Mouse (Mus musculus) spleen, postnatal 36 days (tissue): ENCODE results near the gene Sema6b.

Experiments
- DNase-seq, 2 experiments: peaks; one replicate each; pipeline ENCODE4 v3.0.0; 2022; ENCODE audit warnings: low spot score in 2 of 2, mixed read lengths in 1 of 2

The Sema6b gene

DNA sequence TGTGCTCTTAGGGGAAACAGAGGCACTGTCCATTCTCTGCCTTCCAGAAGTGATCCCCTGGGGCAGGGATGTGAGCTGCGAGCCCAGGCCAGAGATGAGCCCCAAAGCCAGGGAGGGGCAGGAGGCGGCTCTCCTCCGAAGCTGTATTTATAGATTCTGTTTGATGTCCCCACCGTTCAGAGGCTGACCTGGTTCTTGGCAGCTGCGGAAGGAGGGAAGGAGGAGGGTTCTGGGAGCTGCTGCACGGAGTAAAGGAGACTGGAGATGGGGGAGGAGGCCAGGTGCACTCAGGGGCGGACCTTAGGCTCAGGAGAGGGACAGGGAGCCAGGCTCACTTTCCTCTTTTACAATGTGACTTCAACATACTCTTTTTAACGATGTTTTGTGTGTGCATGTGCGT, 6.0 kb upstream of the Sema6b start:
- DNase-seq = no peak

DNA sequence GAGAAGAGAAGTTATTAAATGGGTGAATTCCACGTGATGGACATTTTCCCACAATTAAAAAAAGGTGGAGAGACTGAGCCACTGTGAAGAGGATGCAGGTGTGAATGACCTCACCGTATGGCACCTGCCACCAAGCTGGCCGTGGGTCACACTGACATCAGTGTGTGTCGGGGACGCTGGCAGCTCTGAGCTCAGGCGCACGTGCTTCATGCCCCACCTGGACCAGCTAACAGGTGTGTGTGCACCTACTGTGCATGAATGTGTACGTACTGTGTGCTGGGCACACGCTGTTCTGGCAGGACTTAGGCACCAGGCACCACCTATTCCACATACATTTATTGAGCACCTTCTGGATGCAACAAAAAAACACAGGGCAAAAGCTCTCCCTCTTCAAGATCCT, 4.4 kb upstream of the Sema6b start:
- no peak for DNase-seq

DNA sequence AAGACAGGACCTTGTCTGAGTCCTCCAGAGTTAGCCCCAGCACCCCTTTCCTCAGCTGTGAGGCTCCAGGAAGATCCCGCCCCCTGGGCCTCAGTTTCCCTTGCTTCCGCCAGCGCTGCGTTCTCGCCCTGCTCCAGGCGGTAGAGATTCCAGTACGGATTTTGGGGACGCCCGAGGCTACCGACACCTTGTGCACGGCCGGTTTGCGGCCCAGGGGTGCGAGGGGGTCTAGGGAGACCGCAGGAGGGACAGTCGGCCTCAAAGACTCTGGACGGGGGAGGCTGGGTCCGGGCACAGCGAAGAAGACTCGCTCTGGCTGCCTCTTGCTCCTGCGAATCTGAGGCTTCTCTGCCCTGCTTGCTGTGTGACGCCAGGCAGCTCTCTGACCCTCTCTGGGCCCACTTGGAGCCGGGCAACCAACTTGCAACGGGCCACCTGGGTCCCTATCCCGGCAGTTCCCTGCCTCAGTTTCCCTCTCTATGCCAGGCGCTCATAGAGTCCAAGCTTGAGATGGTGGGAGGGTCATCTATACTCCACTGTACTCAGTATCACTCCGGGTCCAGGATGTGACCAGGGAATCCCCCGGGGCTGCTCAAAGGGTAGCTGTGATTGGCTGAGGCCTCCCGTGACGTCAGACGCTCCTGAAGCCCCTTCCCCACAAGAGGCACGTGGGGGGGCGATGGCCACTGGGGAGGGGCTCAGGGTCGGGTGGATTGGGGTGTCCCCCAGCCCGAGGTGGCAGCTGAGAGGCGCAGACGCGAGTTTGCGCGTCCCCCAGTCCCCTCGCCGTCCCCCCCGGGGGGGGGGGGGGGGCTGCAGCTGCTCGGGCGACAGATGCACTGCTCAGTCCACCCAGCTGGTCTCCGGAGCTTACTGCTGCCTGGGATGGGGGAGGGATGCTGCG, 1.8 kb upstream of the Sema6b start:
- no peak for DNase-seq

DNA sequence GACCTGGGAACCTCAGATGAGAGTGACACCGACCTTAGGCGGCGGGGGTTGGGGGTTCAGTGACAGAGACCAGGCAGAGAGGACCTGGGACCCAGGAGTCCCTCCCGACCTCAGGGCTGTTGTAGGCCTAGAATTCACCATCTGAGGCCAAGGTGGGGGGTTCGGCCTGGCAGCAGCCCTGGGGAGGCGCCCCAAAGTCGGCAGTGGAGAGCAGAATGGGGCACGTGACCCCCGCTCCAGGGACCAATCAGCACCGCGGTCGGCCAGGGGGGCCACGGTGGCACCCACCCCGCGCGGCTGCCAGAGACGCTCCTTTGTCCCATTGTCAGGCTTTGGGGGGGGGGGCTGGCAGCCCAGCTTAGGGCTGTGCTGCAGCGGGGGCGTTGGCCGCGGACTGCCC, 788 bp downstream of the Sema6b start:
- DNase-seq = no peak

DNA sequence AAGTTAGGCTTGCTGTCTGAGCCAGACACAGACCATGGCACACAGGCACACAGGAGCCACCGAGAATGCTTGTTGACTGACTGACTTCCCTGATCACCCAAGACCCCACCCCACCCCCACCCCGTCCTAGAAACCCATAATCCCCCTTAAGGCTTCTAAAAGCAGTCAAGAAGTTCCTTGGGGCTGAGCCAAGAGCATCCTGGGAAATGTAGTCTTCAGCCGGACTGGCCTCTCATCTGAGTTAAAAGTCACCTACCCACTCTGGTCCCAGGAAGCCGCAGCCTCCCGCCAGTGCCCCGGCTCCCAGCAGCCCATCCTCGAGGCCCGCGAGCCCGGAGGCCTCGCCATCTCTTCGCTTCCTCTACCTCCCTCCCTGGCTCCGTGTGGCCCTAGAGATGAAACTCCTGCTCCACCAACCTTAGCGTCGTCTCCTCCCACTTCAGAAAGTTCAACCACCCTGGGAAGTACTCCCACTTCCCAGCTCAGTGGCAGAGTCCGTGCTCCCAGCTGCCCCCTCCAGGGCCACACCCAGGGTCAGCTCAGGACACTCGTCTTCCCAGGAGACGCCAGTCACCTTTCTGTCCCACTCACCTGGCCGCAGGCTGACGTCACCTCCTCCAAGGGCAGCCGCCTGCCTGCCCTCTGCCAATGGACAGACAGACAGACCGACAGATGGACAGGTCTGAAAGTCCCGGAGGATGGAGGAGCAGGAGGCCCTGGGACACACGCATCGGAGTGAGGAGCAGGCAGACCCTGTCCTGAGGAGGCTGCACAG, 2.1 kb downstream of the Sema6b start:
- DNase-seq = no peak

DNA sequence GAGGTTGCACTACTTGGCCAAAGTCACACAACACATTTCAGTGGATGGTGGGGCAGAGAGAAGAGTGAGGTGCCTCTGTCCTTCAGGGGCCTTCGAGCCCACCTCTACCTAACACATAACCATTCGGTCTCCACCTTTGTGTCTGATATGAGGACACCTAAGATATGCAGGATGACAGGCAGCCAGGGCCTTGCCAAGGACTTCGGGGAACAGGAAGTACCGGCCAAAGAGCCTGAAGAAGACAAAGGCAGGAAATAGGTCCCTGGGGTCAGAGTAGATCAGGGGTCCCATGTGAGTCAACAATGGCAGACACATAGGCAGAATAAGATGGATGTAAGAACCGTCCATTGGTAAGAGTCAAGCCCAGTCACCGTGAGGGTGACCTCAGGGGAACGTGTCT, 3.6 kb downstream of the Sema6b start:
- no peak for DNase-seq

DNA sequence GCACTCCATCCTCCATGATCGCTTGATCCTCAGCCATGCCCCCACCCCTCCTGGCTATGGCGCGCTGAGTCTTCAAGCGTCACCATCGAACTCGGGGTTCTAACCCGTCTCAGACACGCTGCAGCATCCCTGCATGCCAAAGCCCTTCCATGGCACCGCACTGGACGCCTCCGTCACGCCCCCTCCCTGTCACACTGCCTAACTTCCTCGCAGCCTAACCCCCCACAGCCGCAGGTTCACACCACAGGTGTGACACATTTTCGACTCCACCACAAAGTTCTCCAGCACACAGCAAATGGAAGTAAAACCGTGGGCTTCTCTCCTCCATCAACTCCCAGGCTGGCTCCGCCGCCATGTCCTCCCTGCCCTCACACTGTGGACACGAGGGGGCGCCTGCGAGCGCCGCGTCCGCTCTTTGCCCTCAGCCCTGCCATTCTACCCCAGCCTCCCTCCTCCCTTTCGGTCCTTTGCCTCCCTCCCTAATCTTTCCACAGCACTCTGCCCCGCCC, 5.6 kb downstream of the Sema6b start:
- DNase-seq = peak; percentile 64 to 70

DNA sequence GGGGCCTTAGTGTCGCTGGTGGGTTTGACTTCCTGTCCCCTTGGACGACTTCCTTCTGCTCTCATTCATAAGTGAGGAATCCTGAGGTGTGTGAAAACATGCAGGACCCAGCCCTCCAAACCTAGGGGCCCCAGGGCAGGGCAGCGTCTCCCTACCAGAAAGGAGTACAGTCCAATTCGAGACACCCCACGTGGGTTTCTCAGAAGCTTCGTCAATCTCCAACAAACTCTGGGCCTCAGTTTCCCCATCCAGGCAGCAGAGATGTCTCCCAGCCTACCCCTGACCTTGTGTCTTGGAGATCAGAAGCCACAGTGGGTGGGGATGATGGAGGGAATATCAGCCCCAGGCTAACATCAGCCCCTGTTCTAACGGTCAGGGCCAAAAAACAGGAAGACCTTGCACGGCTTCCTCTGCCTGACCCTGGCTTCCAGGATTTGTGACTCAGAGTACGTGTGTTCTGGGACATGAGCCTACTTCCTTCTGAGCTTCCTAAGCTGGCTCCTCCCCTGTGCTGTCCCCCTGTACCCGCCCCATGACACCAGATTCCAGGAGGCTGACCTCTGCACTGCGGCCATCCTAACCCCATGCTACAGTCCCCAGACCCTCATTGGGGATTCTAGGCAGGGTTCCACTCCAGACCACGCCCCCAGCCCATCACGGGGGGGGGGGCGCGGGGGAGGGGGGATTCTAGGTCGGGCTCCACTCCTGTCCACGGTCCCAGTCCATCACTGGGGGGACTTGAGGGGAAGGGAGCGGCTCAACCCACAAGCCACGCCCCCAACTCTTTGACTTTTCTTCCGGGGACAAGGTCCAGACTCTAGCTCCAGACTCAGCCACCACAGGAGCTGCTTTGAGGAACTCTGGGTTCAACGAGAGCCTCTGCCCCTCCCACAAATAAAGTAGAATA, 6.4 kb downstream of the Sema6b start:
- DNase-seq = peak in 1 of 2 experiments; percentile 51

DNA sequence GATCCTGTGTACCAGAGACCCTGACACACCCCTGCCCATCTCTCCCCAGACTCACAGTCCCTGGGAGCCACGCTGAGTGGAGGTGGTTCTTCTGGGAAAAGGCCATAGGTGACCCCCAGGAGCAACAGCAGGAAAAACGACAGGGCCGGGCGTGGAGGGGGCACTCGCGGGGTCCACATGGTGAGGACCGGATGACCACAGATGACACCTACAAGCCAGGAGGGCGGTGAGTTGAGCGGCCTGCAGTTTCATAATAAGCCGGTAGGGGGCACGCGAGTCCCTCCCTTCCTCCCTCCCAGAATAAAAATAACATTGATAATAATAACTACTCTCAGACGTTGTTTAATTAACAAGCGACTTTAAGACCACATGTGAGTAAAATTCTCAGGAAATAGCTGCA, 7.5 kb downstream of the Sema6b start:
- peak; percentile 45 to 53 for DNase-seq

DNA sequence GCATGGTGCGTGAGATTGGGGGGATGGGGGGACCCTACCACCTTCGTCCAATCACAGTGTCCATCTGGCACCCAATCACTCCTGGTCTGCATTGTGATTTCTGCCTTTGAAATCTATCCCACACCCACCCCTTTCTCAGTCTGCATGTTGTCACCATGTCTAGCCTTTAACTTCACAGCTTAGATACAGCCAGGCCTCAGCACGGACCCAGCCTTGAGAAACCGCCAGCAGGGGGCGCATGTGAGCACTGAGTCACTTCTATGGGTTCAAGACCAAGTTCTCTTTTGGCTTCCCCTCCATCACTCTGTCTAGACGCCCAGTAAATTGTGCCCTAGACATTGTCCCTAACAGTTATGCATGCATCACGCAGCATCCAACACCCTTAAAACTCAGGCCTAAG, 8.3 kb downstream of the Sema6b start:
- DNase-seq = peak; percentile 46 to 65

DNA sequence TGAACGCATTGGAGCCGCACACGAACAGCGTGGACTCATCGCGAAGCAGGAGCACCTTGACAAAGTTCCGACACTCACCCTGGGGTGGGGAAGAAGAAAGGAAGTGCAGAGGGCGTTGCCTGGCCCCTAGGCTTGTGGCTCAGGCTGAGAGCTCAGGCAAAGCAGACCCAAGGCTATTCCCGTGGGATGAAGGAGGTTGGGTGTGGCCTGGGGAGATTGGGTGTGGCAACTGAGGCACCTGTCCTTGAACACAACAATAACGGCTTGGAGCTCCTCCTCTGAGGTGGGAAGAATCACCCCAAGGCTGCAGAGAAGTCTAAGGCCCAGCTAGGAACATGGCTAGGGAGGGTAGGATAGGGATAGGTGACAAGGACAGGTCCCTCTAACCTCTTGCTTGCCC, 9.0 kb downstream of the Sema6b start:
- DNase-seq = no peak

DNA sequence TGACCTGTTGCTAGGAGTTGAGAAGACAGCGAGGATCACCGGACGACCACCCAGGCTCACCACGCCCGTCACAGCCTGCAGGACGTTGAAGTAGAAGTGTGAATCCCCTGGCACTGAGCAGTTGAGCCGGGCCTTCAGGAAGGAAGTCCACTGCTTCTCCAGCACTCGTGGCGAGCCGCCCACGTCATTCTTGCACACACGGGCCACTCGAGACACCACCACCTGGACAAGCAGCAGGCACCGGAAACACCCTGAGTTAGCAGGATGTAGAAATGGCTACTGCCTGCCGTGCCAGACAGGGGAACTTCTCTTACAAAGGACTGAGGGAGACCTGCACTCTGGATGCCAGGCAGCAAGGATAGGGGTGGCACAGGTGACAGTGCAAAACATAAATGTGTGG, 11.9 kb downstream of the Sema6b start:
- DNase-seq = no peak

DNA sequence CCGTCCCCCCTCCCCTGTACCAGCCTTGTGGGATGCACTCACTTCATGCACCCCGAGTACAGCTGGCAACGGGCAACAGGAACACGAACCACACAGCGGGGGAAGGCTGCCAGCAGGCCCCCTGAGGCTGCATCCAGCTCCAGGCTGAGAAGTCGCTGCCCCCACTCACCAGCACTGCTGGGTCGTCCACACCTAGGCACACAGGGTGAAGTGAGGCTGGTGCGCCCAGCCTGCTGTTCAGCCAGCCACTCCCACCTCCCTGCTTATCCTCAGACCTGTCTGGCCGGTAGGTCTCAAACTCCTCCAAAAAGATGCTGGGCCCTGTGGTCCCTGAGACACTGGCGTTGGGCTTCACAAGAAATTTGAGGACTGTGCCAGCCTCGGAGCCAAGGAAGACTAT, 14.0 kb downstream of the Sema6b start:
- no peak for DNase-seq

DNA sequence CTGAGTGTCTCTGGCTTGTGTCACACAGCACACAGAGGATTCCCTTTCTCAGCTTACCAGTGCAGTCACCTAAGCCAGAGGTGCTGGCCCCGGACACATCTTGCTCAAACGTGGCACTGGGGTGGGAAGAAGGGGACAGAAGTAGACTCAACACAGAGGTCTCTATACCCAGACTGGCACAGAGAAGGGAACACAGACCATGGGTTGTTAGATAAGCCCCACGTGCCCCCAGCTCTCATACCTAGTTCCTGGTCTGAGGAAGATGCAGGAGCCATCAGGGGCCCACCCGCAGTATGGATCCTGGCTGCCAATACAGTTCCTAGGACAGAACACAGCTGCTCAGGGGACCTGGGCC, 14.9 kb downstream of the Sema6b start:
- DNase-seq = no peak

DNA sequence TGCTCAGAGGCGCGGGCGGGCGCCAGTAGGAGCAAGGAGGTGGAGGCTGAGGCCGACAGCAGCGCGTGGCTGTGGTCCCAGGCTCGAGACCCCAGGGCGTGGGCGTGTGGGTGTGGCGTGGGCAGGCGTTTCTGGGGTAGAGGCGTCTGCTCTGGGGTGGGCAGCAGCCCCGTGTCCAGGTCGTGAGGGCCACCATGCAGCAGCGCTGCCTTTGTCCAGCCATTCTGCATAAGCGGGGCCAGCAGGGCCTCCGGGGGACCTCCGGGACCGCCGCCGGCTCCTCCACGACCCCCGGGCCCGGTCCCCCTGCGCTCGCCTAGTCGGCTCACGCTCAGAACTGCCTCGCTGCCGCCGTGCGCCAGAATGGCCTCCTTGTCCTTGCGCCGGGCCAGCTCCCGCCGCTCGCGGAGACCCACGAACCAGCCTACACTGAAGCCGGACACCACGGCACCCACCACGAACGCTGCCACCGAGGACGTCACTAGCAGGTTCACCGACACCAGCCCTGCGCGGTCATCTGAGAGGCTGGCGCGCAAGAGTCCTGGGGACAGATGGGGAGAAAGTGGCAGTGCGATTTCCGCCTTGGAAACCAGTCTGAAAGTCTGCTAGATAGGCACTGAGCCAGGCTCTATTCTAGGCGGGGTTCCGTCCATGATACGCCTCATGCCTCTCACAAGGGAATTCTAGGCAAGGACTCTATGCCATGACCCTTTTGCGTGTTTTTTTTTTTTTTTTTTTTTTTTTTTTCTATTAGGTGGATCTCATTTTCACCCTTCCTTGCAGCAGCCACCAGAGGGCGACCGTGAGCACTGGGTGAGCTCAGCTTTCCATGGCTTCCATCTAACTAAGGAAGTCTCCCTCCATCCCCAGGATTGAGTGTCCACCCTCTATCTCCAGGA, 15.5 kb downstream of the Sema6b start:
- DNase-seq = no peak

DNA sequence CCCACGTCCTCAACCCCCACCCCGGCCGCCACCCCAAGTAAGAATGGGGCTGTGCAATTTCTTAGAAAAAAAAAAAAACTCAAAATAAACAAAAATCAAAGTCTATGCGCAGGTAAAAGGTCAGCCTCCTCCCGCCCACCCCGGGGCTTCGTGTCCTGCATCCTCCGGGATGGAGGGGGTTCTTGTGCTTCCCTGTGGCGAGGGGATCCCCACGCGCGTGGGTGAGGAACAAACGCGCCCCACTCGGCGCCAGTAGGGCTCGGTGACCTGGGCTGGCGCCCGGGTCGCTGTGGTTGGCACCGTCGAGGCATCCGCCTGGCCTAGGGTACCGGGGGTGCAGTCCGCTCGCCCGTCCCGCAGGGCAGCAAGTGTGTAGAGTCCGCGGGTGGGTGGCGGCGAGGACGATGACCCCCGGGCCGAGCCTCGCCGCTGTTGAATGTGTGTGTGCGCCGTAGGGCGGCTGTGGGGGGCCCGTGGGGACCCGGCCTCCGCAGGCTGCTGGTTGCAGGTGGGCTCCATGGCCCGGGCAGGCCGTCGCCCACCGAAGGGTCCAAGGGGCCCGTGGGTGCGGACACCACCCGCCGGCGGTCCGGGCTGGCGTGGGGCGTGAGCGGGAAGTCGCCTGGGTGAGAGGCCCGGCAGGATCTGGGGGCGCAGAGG, 16.3 kb downstream of the Sema6b start:
- DNase-seq = no peak

DNA sequence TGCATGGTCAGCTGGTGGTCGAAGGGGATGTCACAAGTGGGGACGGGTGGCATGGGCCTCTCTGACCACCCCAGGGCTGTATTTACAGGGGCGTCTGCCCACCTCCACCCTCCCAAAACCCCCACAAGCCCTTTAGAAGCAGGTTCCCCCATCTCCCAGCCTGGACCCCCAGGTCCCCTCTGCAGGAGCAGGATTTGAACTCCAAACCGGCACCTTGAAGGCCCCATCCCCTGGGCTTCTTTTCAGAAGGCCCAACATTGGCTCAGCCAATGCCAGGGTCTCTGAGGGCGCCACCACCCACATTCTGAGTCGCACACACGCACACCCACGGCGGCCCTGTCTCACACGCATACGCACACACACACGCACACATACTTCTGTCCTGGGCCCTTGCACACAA, 17.0 kb downstream of the Sema6b start:
- DNase-seq = no peak

DNA sequence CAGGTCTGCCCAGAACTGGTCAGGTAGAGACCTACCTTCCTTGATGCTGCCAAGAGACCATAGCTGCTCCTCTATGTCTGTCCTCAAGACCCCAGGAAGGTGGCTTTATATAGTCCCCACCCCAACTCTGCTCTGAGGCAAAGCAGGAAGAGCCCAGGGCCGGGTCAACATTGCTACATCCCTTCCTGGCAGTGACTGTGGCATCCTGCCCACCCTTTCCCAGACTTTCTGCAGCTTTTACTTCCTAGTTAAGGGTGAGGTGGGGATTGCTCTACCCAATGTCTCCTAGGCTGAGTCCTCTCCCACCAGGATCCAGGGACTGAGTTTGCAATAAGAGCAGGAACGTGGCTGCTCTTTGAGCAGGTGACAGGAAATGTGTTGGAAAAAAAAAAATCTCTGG, 18.3 kb downstream of the Sema6b start, which contains the start of gene Lrg1:
TSS of gene Lrg1 (minus strand) at position 176 of the 400 bp plus-strand sequence.
- no peak for DNase-seq

DNA sequence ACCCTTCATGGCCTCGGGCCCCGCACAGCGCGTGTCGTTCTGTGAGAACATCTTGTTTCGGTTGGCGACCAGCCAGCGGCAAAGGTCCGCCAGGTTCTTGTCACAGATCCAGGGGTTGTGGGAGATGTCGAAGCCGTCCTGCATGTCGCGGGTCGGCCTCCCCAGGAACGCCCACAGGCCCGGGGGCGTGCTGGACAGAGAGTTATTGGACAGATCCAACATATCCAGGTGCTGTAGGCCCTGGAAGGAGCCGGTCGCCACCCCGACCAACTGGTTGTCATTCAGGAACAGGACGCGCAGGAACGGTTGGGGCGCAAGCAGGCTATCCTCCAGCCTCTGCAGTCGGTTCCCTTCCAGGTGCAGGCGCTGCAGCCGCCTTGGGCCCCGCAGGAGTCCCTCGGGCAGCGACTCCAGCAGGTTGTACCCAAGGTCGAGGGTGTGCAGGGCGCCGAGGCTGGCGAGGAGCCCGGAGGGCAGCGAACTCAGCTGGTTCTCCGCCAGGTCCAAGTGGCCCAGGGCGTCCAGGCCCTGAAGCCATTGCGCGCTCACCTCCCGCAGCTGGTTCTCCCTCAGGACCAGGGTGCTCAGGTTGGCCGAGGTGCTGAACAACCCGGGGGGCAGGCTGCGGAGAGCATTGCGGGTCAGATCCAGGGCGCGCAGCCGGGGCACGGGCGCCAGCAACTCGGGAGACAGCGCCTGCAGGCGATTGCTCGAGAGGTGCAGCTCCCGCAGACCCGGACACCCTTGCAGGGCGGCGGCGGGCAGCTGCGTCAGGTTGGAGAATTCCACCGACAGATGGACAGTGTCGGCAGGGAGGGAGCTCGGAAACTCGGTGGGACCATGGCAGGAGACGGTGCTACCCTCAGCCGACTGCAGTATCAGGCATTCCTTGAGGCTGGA, 19.9 kb downstream of the Sema6b start:
- DNase-seq = no peak
